Mouse (Mus musculus) neural tube, embryonic 12.5 days (tissue): Measurements from ENCODE around the gene Sri. TPM values are rescaled to one million over a fixed set of nuclear protein-coding genes. Genes with fewer than 3 reads are reported as not detected.

ENCODE experiments used
- ATAC-seq: fragments of 200-750 bp; cut with Nextera tagmentation; 2 replicates; pipeline ENCODE4 v1.8.0; 2017; ENCODE audit warnings: low read depth, mild to moderate bottlenecking, moderate TSS enrichment, moderate library complexity; ENCODE audit not compliant: low FRiP score
- H3K27ac ChIP-seq: fragments of 300-500 bp; sonication (generic); 2 replicates; pipeline ENCODE4 v1.5.1; 2016
- H3K27me3 ChIP-seq: fragments of 300-500 bp; sonication (generic); replicated peaks from 2 replicates; pipeline ENCODE4 v1.6.1; 2016; ENCODE audit warnings: mild to moderate bottlenecking
- H3K36me3 ChIP-seq: fragments of 300-500 bp; sonication (generic); 2 replicates; pipeline ENCODE4 v1.6.1; 2016; ENCODE audit warnings: mild to moderate bottlenecking
- H3K4me1 ChIP-seq: fragments of 300-500 bp; sonication (generic); 2 replicates; pipeline ENCODE4 v1.6.1; 2016
- H3K4me2 ChIP-seq: fragments of 300-500 bp; sonication (generic); replicated peaks from 2 replicates; pipeline ENCODE4 v1.6.1; 2016; ENCODE audit warnings: mild to moderate bottlenecking
- H3K4me3 ChIP-seq: fragments of 300-500 bp; sonication (generic); 2 replicates; pipeline ENCODE4 v1.5.1; 2016
- H3K9ac ChIP-seq: fragments of 300-500 bp; sonication (generic); 2 replicates; pipeline ENCODE4 v1.6.1; 2016; ENCODE audit warnings: mild to moderate bottlenecking
- H3K9me3 ChIP-seq: fragments of 300-500 bp; sonication (generic); 2 replicates; pipeline ENCODE4 v1.6.1; 2016; ENCODE audit warnings: mild to moderate bottlenecking
- WGBS: fragments of 180-500 bp; shearing (Covaris S2); methylation state at CpG from one replicate; pipeline ENCODE4 v1.1.7; 2016; 5-methylcytosine and 5-hydroxymethylcytosine counted together
- polyA plus RNA-seq: library from polyadenylated mRNA; unstranded; fragments of >200 nt; fragmentation: Nextera tagmentation; extraction: Ambion mirVana; gene quantifications from 2 replicates; pipeline ENCODE4 v1.2.1, GENCODE M21; 2016

The Sri gene
- polyA plus RNA-seq, 1 experiment from 2014 or later, result 171 TPM

GRCm38 (mm10) chr5:8116561-8117168 is 70.8 kb downstream of the Sri start:
- ATAC-seq, result no peak
- H3K9ac ChIP-seq, result no peak overlapping the region
- WGBS, result 81% methylated on average over 5 of the region's 5 CpGs

More at GRCm38 (mm10) chr5:8116561-8117168, 70.8 kb downstream of the Sri start:
- Histone ChIP-seq H3K27ac (no peak overlapping the region), H3K9me3 (no peaks in the 10 kb centered on the region), H3K4me1 (no peaks in the 10 kb centered on the region), H3K4me3 (no peak overlapping the region), H3K36me3 (no peaks in the 10 kb centered on the region), H3K27me3 (no peaks in the 10 kb centered on the region), H3K4me2 (no peak overlapping the region)

Other genes starting within 250 kb of the Sri start
- gene Steap4, start 85.6 kb upstream of the Sri start, polyA plus RNA-seq, result 0.38 and 0.40 TPM in 2 replicates